Mouse (Mus musculus) hindbrain, embryonic 13.5 days (tissue): Measurements from ENCODE around the gene Bco1. TPM values are rescaled to one million over a fixed set of nuclear protein-coding genes. Genes with fewer than 3 reads are reported as not detected.

Experiments used
- ATAC-seq: fragments of 200-750 bp; cut with Nextera tagmentation; 2 replicates; pipeline ENCODE4 v1.8.0; 2017; ENCODE audit warnings: moderate TSS enrichment; ENCODE audit not compliant: low FRiP score
- H3K27ac ChIP-seq: fragments of 300-500 bp; sonication (generic); 2 replicates; pipeline ENCODE4 v1.5.1; 2015; ENCODE audit warnings: inconsistent platforms, mild to moderate bottlenecking, moderate library complexity
- H3K27me3 ChIP-seq: fragments of 300-500 bp; sonication (generic); 2 replicates; pipeline ENCODE4 v1.6.1; 2015; ENCODE audit warnings: mild to moderate bottlenecking, inconsistent platforms
- H3K36me3 ChIP-seq: fragments of 300-500 bp; sonication (generic); 2 replicates; pipeline ENCODE4 v1.6.1; 2015; ENCODE audit warnings: mild to moderate bottlenecking, inconsistent platforms
- H3K4me1 ChIP-seq: fragments of 300-500 bp; sonication (generic); replicated peaks from 2 replicates; pipeline ENCODE4 v1.6.1; 2015; ENCODE audit warnings: inconsistent platforms
- H3K4me2 ChIP-seq: fragments of 300-500 bp; sonication (generic); 2 replicates; pipeline ENCODE4 v1.6.1; 2015; ENCODE audit warnings: inconsistent platforms, mild to moderate bottlenecking, moderate library complexity
- H3K4me3 ChIP-seq: fragments of 300-500 bp; sonication (generic); 2 replicates; pipeline ENCODE4 v1.5.1; 2015; ENCODE audit warnings: mild to moderate bottlenecking, inconsistent platforms
- H3K9ac ChIP-seq: fragments of 300-500 bp; sonication (generic); 2 replicates; pipeline ENCODE4 v1.6.1; 2015; ENCODE audit warnings: mild to moderate bottlenecking, inconsistent platforms
- H3K9me3 ChIP-seq: fragments of 300-500 bp; sonication (generic); 2 replicates; pipeline ENCODE4 v1.6.1; 2016; ENCODE audit warnings: inconsistent platforms
- WGBS: fragments of 180-500 bp; shearing (Covaris S2); methylation state at CpG from one replicate; pipeline ENCODE4 v1.1.7; 2015; 5-methylcytosine and 5-hydroxymethylcytosine counted together
- polyA plus RNA-seq: library from polyadenylated mRNA; unstranded; fragments of >200 nt; fragmentation: Nextera tagmentation; extraction: Ambion mirVana; gene quantifications from 2 replicates; pipeline ENCODE4 v1.2.1, GENCODE M21; 2015

The Bco1 gene
- polyA plus RNA-seq, 1 experiment from 2014 or later, result 0.21 TPM

- 87% methylated on average over 13 of the region's 13 CpGs for WGBS
Observed at GRCm38 (mm10) chr8:117123850-117124633, 28.4 kb downstream of the Bco1 start.

DNA sequence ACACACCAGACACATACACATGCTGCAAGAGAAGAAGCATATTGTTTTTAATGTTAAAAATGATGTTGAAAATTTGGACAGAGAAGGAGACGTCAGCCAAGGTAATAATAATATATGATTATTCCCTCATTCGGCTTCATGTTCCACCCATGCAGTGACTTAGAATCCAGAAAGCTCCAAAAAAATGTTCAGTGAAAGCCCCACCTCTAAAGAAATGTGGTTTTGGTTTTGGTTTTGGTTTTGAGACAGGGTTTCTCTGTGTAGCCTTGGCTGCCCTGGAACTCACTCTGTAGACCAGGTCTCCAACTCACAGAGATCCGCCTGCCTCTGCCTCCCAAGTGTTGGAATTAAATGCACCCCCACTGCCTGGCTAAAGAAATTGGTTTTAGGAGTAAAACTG lies 30.2 kb downstream of the Bco1 start:
- Histone ChIP-seq H3K4me3 (no peak overlapping the region), H3K36me3 (no peaks in the 10 kb centered on the region), H3K27me3 (no peaks in the 10 kb centered on the region), H3K27ac (no peak overlapping the region), H3K9ac (no peak overlapping the region), H3K4me1 (no peaks in the 10 kb centered on the region), H3K9me3 (no peaks in the 10 kb centered on the region), H3K4me2 (no peak overlapping the region)
- ATAC-seq, result no peak
- 98% methylated on average over 3 of the region's 3 CpGs for WGBS

More at GRCm38 (mm10) chr8:117123850-117124633, 28.4 kb downstream of the Bco1 start:
- no peaks in the 10 kb centered on the region for H3K36me3 ChIP-seq
- H3K9me3 ChIP-seq, result no peaks in the 10 kb centered on the region
- H3K27ac ChIP-seq, result no peak overlapping the region
- no peak overlapping the region for H3K9ac ChIP-seq
- ATAC-seq, result no peak
- no peaks in the 10 kb centered on the region for H3K27me3 ChIP-seq
- H3K4me3 ChIP-seq, result no peak overlapping the region
- no peak overlapping the region for H3K4me2 ChIP-seq
- H3K4me1 ChIP-seq, result no peaks in the 10 kb centered on the region

- no peak overlapping the region for H3K9ac ChIP-seq
- no peak overlapping the region for H3K4me3 ChIP-seq
- H3K4me2 ChIP-seq, result no peak overlapping the region
- no peaks in the 10 kb centered on the region for H3K9me3 ChIP-seq
- no peak overlapping the region for H3K27ac ChIP-seq
- no peaks in the 10 kb centered on the region for H3K4me1 ChIP-seq
- no peaks in the 10 kb centered on the region for H3K27me3 ChIP-seq
- WGBS, result 94% methylated on average over 3 of the region's 3 CpGs
- H3K36me3 ChIP-seq, result no peaks in the 10 kb centered on the region
- no peak for ATAC-seq
Observed at GRCm38 (mm10) chr8:117126411-117126810, 30.8 kb downstream of the Bco1 start.

DNA sequence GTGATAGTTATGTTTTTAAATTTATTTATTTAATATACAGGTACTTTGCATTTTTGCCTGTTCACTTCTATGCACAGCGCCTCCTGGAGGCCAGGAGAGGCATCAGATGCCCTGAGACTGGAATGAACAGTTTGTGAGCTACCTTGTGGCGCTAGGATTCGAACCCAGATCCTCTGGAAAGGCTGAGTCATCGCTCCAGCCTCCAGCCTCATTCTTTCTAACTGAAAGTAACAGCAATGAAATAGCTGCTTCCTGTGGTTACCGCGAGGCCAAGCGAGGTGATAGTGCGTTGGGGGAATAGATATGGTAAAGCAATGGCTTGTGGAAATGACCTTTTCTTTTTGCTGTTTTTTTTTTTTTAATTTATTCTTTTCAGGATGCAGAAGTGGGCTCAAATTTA lies 31.4 kb downstream of the Bco1 start:
- 85% methylated on average over 8 of the region's 8 CpGs for WGBS
- no peak overlapping the region for H3K4me3 ChIP-seq
- no peaks in the 10 kb centered on the region for H3K27me3 ChIP-seq
- ATAC-seq, result no peak
- no peak overlapping the region for H3K9ac ChIP-seq
- no peaks in the 10 kb centered on the region for H3K4me1 ChIP-seq
- no peaks in the 10 kb centered on the region for H3K9me3 ChIP-seq
- no peak overlapping the region for H3K4me2 ChIP-seq
- H3K27ac ChIP-seq, result no peak overlapping the region
- H3K36me3 ChIP-seq, result no peaks in the 10 kb centered on the region

DNA sequence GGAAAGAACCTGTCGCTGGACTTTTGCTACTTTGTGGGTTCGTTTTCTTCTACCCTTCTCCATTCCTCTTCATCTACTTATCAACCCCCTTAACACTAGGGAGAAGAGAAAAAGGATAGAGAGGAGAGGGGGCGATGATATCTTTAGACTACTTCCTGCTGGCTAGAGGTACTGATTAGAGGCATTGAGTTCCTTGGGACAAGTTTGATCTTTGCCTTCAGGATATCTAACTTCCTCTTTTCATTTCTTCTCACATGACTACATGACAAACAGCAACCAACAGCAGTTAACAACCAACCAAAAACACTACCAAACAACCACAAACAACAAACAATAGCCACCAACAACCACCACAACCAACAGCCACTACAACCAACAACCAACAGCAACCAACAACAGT lies 38.0 kb downstream of the Bco1 start:
- Histone ChIP-seq H3K36me3 (no peaks in the 10 kb centered on the region), H3K27ac (no peak overlapping the region), H3K4me1 (no peaks in the 10 kb centered on the region), H3K27me3 (no peaks in the 10 kb centered on the region), H3K4me3 (no peak overlapping the region), H3K9me3 (0 out of 2 replicates have a peak, but pooled peaks cover 3% of the 10 kb centered on the region), H3K9ac (no peak overlapping the region), H3K4me2 (no peak overlapping the region)
- 91% methylated on average over 3 of the region's 3 CpGs for WGBS
- no peak for ATAC-seq

DNA sequence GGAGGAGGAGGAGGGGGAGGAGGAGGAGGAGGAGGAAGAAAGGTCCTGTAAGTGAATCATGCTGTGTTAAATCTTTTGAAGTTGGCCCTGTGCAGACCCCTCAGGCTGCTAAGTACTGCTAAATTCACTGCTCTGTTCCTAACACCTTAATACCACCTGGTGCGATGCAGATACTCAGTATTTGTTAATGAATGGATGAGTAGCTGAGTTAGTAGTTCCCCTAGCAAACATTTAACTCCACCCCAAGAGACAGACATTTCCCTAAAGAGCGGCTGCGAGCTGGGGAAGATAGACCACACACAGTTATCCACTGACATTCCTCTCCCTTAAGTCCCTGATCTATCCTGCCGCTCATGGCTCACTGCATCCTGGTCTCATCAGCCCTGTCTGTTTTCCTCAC lies 40.7 kb downstream of the Bco1 start:
- Histone ChIP-seq H3K36me3 (no peaks in the 10 kb centered on the region), H3K4me3 (no peak overlapping the region), H3K9ac (no peak overlapping the region), H3K27me3 (no peaks in the 10 kb centered on the region), H3K9me3 (0 out of 2 replicates have a peak, but pooled peaks cover 3% of the 10 kb centered on the region), H3K4me1 (no peaks in the 10 kb centered on the region), H3K4me2 (no peak overlapping the region), H3K27ac (no peak overlapping the region)
- WGBS, result 17% methylated on average over 4 of the region's 4 CpGs
- ATAC-seq, result no peak

- Histone ChIP-seq H3K4me1 (no peaks in the 10 kb centered on the region), H3K4me2 (no peak overlapping the region), H3K9me3 (0 out of 2 replicates have a peak, but pooled peaks cover 3% of the 10 kb centered on the region), H3K9ac (no peak overlapping the region), H3K4me3 (no peak overlapping the region), H3K27me3 (no peaks in the 10 kb centered on the region), H3K27ac (no peak overlapping the region), H3K36me3 (no peaks in the 10 kb centered on the region)
- WGBS, result 59% methylated on average over 2 of the region's 2 CpGs
- ATAC-seq, result no peak
Observed at GRCm38 (mm10) chr8:117136763-117137162, 41.1 kb downstream of the Bco1 start.

DNA sequence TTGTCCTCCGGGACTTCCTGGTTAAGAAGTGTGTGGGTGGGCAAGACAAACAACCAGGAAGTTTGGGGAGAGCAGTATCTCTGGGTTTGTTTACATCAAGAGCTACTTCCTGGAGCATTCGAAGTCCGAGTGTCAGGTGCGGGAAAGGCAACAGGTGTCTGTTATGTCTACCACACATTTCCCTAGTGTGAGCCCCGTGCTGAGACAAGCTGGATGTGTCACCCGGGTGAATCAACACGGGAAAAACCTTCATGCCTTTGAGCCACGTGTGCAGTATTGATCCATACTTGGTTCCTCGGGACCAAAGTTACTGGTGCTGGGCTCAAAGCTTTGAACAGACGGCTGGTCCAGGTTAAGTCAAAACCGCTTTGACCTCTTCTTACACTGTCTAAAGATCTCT lies 41.7 kb downstream of the Bco1 start:
- Histone ChIP-seq H3K9ac (no peak overlapping the region), H3K4me2 (no peak overlapping the region), H3K4me1 (no peaks in the 10 kb centered on the region), H3K27ac (no peak overlapping the region), H3K4me3 (no peak overlapping the region), H3K36me3 (no peaks in the 10 kb centered on the region), H3K27me3 (no peaks in the 10 kb centered on the region), H3K9me3 (0 out of 2 replicates have a peak, but pooled peaks cover 3% of the 10 kb centered on the region)
- WGBS, result 73% methylated on average over 11 of the region's 11 CpGs
- ATAC-seq, result no peak

GRCm38 (mm10) chr8:117148520-117148919 lies 52.9 kb downstream of the Bco1 start:
- Histone ChIP-seq H3K27me3 (no peaks in the 10 kb centered on the region), H3K4me3 (no peak overlapping the region), H3K4me2 (no peak overlapping the region), H3K9me3 (no peaks in the 10 kb centered on the region), H3K27ac (no peak overlapping the region), H3K9ac (no peak overlapping the region), H3K36me3 (no peaks in the 10 kb centered on the region), H3K4me1 (no peaks in the 10 kb centered on the region)
- WGBS, result 91% methylated on average over 6 of the region's 6 CpGs
- ATAC-seq, result no peak

DNA sequence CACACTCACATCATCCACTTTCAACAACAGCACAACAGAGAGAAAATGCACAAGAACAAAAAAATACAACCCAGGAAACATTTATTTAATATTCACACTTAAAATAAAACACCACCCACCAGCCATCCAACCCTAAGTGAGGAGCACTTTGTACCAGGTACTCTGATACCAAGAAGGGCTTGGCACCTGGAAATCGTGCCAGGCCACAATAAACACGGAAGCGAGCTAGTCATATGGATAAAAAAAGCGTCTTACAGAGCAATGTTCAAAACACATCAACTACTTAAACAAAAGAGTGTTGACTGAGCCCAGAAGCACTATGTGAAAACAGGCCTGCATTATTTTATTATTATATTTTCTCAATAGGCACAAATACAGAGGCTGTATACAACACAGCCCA lies 60.5 kb downstream of the Bco1 start:
- 97% methylated on average over 4 of the region's 4 CpGs for WGBS
- no peaks in the 10 kb centered on the region for H3K27me3 ChIP-seq
- H3K9me3 ChIP-seq, result no peaks in the 10 kb centered on the region
- H3K4me1 ChIP-seq, result peaks cover 43% of the 10 kb centered on the region
- H3K27ac ChIP-seq, result no peak overlapping the region
- H3K4me3 ChIP-seq, result no peak overlapping the region
- peak overlapping the region; percentile 88; the same call in 1 of the 2 replicates for H3K4me2 ChIP-seq
- H3K9ac ChIP-seq, result peak overlapping the region; percentile 46
- no peak for ATAC-seq
- no peaks in the 10 kb centered on the region for H3K36me3 ChIP-seq

DNA sequence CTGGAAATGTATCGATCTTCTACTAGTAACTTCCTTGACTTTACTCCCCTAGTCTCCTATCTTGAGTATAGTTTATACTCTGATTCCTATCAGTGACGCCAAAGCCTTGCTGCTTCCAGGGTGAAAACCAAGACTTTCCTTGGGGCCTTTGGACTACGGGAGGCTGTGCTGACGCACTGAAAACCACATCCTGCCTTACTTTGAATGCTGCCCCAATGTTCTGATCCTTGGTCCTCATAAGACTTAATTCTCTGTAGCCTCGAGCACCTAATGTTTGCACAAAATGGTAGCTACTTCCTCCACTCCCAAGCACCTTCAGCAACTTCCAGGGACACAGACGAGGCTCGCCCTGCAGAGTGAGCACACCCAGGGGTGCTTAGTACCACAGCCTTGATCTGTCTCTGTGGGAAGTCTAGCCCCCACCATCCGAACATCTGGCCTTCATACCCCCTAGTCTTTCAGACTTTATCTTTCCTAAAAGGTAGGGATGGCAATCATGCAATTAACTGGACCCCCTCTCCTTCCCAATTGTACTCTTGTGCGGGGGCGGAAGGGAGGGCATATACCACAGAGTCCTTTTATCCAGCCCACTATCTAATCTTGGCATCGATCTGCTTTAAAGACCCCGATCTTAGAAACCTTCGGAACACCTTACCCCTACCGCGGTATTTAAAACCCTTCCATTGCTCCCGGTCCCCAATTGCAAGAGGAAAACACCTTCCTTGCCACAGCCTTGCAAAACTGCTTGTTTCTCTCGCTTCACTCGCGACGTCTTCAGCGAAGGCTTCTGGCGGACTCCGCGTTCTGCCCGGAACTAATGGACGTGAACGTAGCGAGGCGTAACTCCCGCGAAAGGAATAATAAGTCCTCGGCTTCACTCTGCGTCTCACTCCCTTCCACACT lies 61.5 kb downstream of the Bco1 start:
- Histone ChIP-seq H3K9ac (peak overlapping the region; percentile 93), H3K9me3 (no peaks in the 10 kb centered on the region), H3K4me3 (peak overlapping the region; percentile 97), H3K27ac (peak overlapping the region; percentile 85), H3K27me3 (no peaks in the 10 kb centered on the region), H3K36me3 (no peaks in the 10 kb centered on the region), H3K4me1 (peaks cover 50% of the 10 kb centered on the region), H3K4me2 (peak overlapping the region; percentile 88)
- WGBS, result 13% methylated on average over 33 of the region's 33 CpGs
- no peak; the same call in 1 of the 2 replicates for ATAC-seq

DNA sequence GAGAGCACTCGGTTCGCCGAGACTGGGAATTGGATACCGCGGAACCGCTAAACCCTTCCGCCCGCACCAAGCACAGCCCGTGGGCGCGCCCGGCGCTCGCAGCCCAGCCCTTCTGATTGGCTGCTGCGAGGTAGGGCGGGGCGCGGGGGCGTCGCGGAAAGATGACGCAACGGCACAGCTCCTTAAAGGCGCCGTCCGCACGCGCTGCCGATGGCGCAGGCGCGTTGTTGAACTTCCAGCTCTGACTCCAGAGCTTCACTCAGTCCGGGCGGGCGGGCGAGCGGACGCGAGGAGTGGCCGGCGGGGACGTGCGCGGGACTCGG lies 62.1 kb downstream of the Bco1 start:
- under 1% methylated on average over 45 of the region's 45 CpGs for WGBS
- ATAC-seq, result peak; percentile 97
- no peaks in the 10 kb centered on the region for H3K27me3 ChIP-seq
- H3K4me2 ChIP-seq, result peak overlapping the region; percentile 92
- H3K9me3 ChIP-seq, result no peaks in the 10 kb centered on the region
- peaks cover 50% of the 10 kb centered on the region for H3K4me1 ChIP-seq
- H3K9ac ChIP-seq, result peak overlapping the region; percentile 93
- H3K27ac ChIP-seq, result peak overlapping the region; percentile 85
- no peaks in the 10 kb centered on the region for H3K36me3 ChIP-seq
- peak overlapping the region; percentile 97 for H3K4me3 ChIP-seq
